Mouse (Mus musculus) cerebellum, adult 2 months (tissue): ENCODE results near the gene Shroom1. TPM values are rescaled to one million over a fixed set of nuclear protein-coding genes. Genes with fewer than 3 reads are reported as not detected.

Experiments
- DNase-seq, 2 experiments: peaks; one replicate each; pipeline ENCODE4 v3.0.0; 2021
- H3K27ac ChIP-seq: fragments of 200-500 bp; 2 replicates; pipeline ENCODE4 v1.5.1; 2012; ENCODE audit warnings: low read length, control low read depth, inconsistent platforms; ENCODE audit not compliant: insufficient read depth
- H3K27me3 ChIP-seq: fragments of 200-500 bp; 2 replicates; pipeline ENCODE4 v1.6.1; 2012; ENCODE audit warnings: inconsistent platforms, mild to moderate bottlenecking, low read length, moderate library complexity; ENCODE audit not compliant: control insufficient read depth, insufficient read depth
- H3K4me1 ChIP-seq: fragments of 200-500 bp; 2 replicates; pipeline ENCODE4 v1.6.1; 2011; ENCODE audit warnings: low read length; ENCODE audit not compliant: control insufficient read depth, insufficient read depth
- H3K4me3 ChIP-seq: fragments of 200-500 bp; replicated peaks from 2 replicates; pipeline ENCODE3; 2011; ENCODE audit warnings: mild to moderate bottlenecking, low read depth, low read length, control low read depth; ENCODE audit not compliant: insufficient read depth
- CTCF ChIP-seq: fragments of 200-500 bp; IDR thresholded peaks from 2 replicates; pipeline ENCODE4 v1.5.1; 2011; ENCODE audit warnings: low read depth, mild to moderate bottlenecking, control low read depth, low read length, moderate library complexity, borderline replicate concordance; ENCODE audit not compliant: insufficient read depth
- POLR2A ChIP-seq: fragments of 200-500 bp; IDR thresholded peaks from 2 replicates; pipeline ENCODE4 v1.6.1; 2011; ENCODE audit warnings: low read length, control low read depth, borderline replicate concordance; ENCODE audit not compliant: insufficient read depth
- WGBS: fragments of 180-500 bp; shearing (Covaris S2); methylation state at CpG from one replicate; pipeline ENCODE4 v1.1.7; 2018; 5-methylcytosine and 5-hydroxymethylcytosine counted together
- polyA plus RNA-seq: library from polyadenylated mRNA; depleted of rRNA; stranded (reverse); fragments of >200 nt; gene quantifications from 2 replicates; pipeline ENCODE4 v1.2.3, GENCODE M21; 2012

Gene Shroom1
- polyA plus RNA-seq, 1 experiment, result 8.8 TPM

DNA sequence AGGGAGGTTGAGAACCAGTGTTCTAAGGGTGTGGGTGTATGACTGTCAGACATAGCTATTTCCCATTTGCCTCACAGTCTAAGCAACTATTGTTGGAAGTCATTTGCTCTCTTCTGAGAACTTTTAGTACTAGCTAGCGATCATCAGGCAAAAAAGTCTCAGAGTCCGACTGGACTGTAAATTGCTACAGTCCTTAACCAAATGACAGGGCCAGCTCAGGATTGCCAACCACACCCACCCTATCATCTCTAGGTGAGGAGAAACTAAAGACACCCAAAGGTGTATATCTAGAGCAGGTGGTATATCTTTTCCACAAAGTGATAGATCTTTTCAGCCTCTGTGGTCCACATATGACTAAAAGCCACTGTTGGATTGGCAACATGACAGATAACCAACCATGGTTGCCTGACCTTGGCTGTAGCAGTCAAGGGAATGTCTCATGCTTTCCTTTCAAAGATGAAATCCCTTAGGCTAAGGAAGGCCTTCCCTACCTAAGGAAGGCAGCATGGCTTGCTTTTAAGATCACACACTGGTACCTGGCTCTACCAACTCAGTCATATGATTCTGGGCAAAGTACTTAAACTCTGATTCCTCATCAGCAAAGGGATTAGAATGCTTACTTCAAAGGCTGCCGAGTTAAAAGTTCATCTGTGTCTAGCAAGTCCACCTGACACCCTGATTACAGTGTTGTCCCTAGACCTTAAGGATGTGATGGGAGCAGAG, 28.9 kb upstream of the Shroom1 start:
- H3K27me3 ChIP-seq, result no peaks in the 10 kb centered on the region
- WGBS, result 88% methylated on average over 3 of the region's 3 CpGs
- no peak for DNase-seq
- no peak overlapping the region for H3K4me3 ChIP-seq
- TF ChIP-seq CTCF (no peak), POLR2A (peak; percentile 10; the same call in 1 of the 2 replicates)
- H3K27ac ChIP-seq, result no peak overlapping the region
- H3K4me1 ChIP-seq, result peaks cover 7% of the 10 kb centered on the region; the same call in 1 of the 2 replicates

- Histone ChIP-seq H3K27me3 (no peaks in the 10 kb centered on the region), H3K4me3 (no peak overlapping the region), H3K27ac (no peak overlapping the region), H3K4me1 (peaks cover 7% of the 10 kb centered on the region; the same call in 1 of the 2 replicates)
- TF ChIP-seq CTCF (no peak), POLR2A (no peak)
- 94% methylated on average over 5 of the region's 5 CpGs for WGBS
- DNase-seq, result no peak
Measured at GRCm38 (mm10) chr11:53428716-53429057, 28.3 kb upstream of the Shroom1 start.

DNA sequence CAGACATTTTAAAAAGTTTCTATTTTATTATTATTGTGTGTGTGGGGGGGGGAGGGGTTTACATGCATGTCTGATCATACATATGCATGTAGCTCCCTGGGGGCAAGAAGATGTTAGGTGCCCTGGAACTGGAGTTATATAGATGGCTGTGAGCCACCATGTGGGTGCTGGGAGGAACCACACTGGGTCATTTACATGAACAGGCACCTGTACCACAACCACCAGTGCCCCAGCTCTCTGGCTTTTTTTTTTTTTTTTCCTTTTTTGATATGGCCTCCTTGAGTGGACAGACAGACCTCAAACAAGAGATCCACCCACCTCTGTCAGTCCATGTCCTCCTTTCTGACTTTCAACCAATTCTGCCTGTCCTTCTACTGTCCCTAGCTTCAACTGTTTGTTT, 27.8 kb upstream of the Shroom1 start:
- Histone ChIP-seq H3K4me3 (peak overlapping the region; percentile 89), H3K27me3 (no peaks in the 10 kb centered on the region), H3K27ac (no peak overlapping the region), H3K4me1 (peaks cover 7% of the 10 kb centered on the region; the same call in 1 of the 2 replicates)
- DNase-seq, result no peak
- TF ChIP-seq CTCF, result no peak
- TF ChIP-seq POLR2A, result no peak

DNA sequence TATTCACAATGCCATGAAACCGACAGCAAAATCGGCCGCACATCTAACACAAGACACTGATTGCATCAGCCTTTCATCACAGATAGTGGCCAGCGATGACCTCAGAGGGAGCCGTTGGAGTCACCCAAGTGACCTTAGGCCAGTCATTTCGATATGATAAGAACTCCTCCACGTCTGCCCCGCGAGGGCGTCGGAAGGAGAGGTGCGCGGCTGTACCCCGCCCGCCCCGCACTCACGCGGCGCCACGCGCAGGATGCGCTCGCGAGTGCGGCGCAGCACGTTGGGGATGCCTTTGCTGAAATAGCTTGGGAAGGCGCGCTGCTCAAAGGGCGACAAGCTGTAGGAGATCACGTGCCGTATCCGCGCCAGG, 26.7 kb upstream of the Shroom1 start:
- Histone ChIP-seq H3K4me3 (peak overlapping the region; percentile 89), H3K27ac (peak overlapping the region; percentile 65), H3K4me1 (peaks cover 7% of the 10 kb centered on the region; the same call in 1 of the 2 replicates), H3K27me3 (no peaks in the 10 kb centered on the region)
- under 1% methylated on average over 34 of the region's 34 CpGs for WGBS
- no peak for DNase-seq
- TF ChIP-seq CTCF (no peak), POLR2A (no peak)

GRCm38 (mm10) chr11:53430670-53431346, 26.2 kb upstream of the Shroom1 start, which contains the start of the genes Uqcrq and Gdf9:
TSS of gene Uqcrq (minus strand) at chr11:53430831.
TSS of gene Gdf9 (plus strand) at chr11:53431023.
- DNase-seq, result peak; percentile 100
- TF ChIP-seq CTCF (no peak), POLR2A (peak; percentile 96)
- peaks cover 7% of the 10 kb centered on the region; the same call in 1 of the 2 replicates for H3K4me1 ChIP-seq
- peak within 1 kb of the TSS; percentile 89 for H3K4me3 ChIP-seq
- H3K27ac ChIP-seq, result peak within 1 kb of the TSS; percentile 76
- WGBS, result under 1% methylated on average over 44 of the region's 44 CpGs
- H3K27me3 ChIP-seq, result no peaks in the 10 kb centered on the region

- no peak for DNase-seq
- H3K4me1 ChIP-seq, result peaks cover 4% of the 10 kb centered on the region; the same call in 1 of the 2 replicates
- TF ChIP-seq CTCF, result no peak
- peak; percentile 76; the same call in 1 of the 2 replicates for TF ChIP-seq POLR2A
- no peaks in the 10 kb centered on the region for H3K27me3 ChIP-seq
- WGBS, result 9% methylated on average over 9 of the region's 9 CpGs
- peak overlapping the region; percentile 76 for H3K27ac ChIP-seq
- peak overlapping the region; percentile 89 for H3K4me3 ChIP-seq
Measured at GRCm38 (mm10) chr11:53431347-53432056, 25.5 kb upstream of the Shroom1 start.

DNA sequence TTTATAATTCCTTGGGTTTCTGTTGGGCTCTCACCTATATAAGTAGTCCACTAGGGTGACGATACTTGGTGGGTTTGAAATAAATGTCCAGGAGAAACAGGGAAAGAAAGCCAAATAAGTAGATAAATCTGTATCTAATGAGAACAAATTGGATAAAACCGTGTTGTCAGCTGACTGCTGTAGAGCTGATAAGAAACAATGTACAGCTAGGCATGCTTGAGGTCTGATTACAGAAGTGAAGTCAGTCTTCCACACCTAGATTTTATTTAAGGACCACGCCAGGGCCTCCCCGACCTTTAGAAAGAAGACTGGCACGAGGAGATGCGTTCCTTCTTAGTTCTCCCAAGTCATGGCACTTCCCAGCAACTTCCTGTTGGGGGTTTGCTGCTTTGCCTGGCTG, 23.9 kb upstream of the Shroom1 start:
- Histone ChIP-seq H3K27ac (no peak overlapping the region), H3K4me1 (peaks cover 4% of the 10 kb centered on the region; the same call in 1 of the 2 replicates), H3K4me3 (no peak overlapping the region), H3K27me3 (no peaks in the 10 kb centered on the region)
- DNase-seq, result no peak
- TF ChIP-seq POLR2A, result no peak
- TF ChIP-seq CTCF, result no peak
- WGBS, result 74% methylated on average over 6 of the region's 6 CpGs

GRCm38 (mm10) chr11:53435504-53435903, 21.5 kb upstream of the Shroom1 start:
- no peak overlapping the region for H3K27ac ChIP-seq
- no peak for DNase-seq
- H3K4me3 ChIP-seq, result no peak overlapping the region
- no peaks in the 10 kb centered on the region for H3K27me3 ChIP-seq
- 85% methylated on average over 8 of the region's 8 CpGs for WGBS
- no peak for TF ChIP-seq CTCF
- no peaks in the 10 kb centered on the region for H3K4me1 ChIP-seq
